Mouse (Mus musculus) erythroblast, adult 5-6 weeks (primary cell): ENCODE measurements around the gene 6430548M08Rik. TPM values are rescaled to one million over a fixed set of nuclear protein-coding genes. Genes with fewer than 3 reads are reported as not detected.

Source experiments
- ATAC-seq: replicated peaks from 2 replicates; pipeline ENCODE4 v1.8.0; 2016; ENCODE audit warnings: moderate number of reproducible peaks, mild to moderate bottlenecking, moderate TSS enrichment, inconsistent platforms; ENCODE audit not compliant: poor library complexity, low FRiP score, severe bottlenecking
- total RNA-seq, 2 experiments: library from RNA; stranded (forward) in 1 of 2; stranded (reverse) in 1 of 2; fragments of 150-400 nt in 1 of 2; fragments of 200-764, 138-1000 nt in 1 of 2; gene quantifications; 2 replicates each; pipeline versions ENCODE4 v1.2.3 to v1.2.4; 2015 to 2017; ENCODE audit warnings: low replicate concordance in 2 of 2

The 6430548M08Rik gene
- total RNA-seq, 2 experiments from 2014 or later, result 11.0 to 23.5 TPM

DNA sequence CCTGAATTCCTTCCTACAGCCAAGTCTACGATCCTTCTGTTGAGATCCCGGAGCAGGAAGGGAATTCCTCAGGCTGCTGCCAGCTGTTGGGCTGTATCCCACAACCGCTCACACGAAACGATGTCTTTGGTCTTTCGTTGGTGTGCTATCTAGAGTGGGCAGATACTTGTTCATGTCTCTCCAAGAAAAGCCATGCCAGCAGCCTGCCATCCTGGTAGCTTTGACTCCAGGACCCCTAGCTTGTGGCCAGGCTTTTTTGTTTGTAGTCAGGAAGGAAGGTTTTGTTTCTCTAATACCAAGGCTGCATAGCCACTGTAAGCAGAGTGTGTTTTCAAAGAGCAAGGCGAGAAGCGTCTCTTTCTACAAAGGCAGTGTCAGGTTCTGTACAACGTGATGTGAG is 10.0 kb upstream of the 6430548M08Rik start:
- ATAC-seq, result no peak

GRCm38 (mm10) chr8:120104721-120105272 is 9.2 kb upstream of the 6430548M08Rik start:
- ATAC-seq, result no peak

DNA sequence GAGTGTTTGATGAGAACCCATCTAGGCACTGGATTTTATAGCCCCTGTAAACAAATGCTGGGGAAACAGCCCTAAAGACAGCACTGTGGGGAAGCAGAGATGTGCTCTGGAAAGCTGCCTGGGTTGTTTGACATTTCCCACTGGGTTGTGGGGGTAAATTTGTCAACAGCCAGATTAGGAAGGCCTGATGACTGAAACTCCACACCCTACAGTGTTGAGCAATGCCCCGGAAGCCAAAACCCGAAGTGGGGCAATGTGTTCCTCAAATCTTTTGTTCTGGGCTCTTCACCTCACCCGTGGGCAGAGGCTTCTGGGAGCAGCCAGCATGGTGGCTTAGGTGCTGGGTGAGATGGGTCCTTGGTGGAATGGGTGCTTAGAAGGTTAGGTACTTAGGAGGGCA is 4.8 kb upstream of the 6430548M08Rik start:
- no peak for ATAC-seq

DNA sequence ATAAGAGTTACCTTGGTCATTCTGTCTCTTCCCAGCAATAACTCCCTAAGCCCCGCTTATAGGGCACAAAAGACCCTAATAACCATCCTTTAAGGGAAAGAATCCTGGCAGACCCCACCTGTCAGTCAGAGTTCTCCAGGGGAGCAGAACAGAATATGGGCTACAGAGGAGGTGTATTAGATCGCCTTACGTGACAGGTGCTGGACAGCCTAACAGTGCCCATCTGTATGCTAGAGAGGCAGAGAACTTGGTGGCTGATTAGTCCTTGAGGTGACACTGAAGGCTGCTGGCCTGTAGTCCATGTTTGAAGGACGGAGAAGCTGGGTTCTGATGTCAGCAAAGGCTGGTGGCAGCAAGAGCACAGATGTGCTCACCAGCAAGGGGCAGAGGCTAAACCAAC is 3.0 kb upstream of the 6430548M08Rik start:
- ATAC-seq, result no peak

DNA sequence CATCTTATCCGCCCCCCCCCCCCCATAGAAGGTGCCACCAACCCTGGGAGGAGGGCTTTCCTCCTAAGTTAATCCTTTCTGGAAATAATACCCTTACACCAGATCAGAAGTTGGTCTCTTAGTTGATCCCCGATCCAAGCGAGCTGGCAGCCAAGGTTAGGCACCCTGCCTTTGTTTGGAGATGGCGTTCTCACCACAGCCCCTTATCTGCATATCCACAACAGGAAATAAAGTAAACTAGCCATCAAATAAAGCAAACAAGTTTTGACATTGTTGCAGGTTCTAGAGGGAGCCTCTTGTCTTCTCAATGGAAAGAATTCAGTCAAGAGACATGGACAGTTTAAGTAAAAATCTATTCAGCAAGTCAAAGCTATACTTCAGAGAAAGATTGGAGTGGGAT is 2.6 kb upstream of the 6430548M08Rik start:
- ATAC-seq, result no peak

DNA sequence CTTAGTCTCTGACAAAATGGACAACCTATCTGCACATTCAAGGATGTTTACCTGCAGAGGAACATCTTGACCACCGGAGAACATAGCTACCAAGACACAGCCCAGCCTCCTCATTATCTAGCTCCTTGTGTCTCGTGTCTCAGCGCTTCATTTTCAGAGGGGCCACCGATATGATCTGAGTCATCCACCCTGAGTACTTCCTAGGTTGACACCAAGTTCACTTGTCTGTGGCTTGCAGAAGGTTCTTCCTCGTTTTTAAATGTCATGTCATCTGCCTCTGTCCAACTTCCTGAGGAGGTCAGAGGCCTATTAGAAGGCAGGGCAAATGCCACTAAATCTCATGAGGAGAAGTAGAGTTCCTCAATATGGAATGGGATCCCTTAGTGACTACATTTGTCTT is 1.4 kb upstream of the 6430548M08Rik start:
- no peak for ATAC-seq

DNA sequence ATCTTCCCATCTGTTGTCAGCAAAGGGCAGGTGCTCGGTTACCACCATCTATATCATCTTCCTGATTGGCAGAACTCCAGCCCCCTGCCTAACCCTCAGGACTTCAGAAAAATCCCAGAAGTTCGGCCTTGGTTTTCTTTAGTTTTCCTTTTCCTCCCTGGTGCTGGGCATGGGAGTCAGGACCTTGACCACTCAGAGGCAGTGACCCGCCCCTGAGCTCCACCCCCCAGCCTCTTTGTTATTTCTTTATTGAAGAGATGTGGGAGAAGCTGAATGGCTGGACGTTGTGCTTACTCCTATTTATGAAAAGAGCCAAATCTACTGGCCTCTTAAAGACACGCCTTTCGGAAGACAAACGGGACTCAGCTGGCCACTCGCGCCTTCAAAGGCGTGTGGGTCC is 646 bp upstream of the 6430548M08Rik start:
- ATAC-seq, result no peak; the same call in 1 of the 2 replicates

- no peak for ATAC-seq
These were observed 426 bp downstream of the 6430548M08Rik start for GRCm38 (mm10) chr8:120114315-120114841.

- ATAC-seq, result no peak
These were observed 2.6 kb downstream of the 6430548M08Rik start for GRCm38 (mm10) chr8:120116600-120116999.

DNA sequence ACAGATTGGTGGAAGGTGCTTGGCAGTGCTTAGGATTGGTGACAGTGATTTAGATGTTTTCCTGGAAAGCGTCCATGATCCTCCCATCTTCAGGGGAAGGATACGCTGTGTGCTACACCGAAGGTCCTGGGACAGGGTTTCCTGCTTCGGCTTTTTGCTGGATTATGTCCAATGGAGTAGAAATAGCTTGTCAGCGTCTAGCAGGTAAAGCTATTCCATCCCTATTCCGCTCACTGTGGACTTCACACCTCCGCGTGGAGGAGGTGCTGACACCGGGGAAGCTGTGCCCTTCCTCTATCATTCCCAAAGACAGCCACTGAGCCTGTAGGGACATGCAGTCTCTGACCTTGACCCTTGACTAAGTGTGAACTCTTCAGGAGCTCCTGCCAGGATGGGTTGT is 4.2 kb downstream of the 6430548M08Rik start:
- no peak for ATAC-seq

DNA sequence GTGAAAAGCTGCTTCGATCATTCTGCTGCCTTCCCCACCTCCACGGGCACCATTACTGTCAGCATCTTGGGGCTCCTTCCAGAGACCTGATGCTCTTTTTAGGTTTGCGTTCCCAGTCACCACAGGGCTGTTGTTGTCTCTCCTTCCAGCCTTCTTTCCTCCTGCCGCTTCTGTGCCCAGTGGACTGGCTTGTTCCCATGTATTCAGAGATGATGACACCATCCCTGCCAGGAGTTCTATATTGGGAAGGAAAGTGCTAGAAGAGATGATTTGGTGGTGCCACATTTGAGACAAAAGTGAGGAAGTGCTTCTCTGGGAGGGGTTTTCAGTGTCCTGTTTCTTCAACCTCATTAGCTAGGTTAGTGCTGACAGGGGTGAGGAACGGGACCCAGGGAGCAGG is 4.9 kb downstream of the 6430548M08Rik start:
- ATAC-seq, result no peak

DNA sequence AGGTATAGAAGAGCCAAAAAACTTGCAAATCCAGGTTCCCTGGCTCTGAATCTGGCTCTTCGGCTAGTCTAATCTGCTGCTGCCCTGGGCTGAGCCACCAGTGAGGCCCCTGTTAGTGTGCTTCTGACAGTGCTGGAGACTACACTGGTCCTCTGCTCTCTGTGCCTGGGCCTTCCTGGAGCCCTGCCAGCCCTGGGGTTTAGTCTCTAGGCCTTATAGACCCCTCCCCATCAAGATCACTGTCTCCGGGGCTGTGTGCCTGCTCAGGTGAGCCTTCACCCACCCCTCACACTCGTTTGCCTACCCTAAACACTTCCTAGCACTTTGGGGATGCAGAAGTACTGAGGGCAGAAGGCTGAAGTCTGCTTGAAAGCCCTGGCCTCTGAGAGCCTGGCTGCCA is 5.5 kb downstream of the 6430548M08Rik start:
- ATAC-seq, result no peak

GRCm38 (mm10) chr8:120119931-120120330 is 6.0 kb downstream of the 6430548M08Rik start:
- ATAC-seq, result no peak

GRCm38 (mm10) chr8:120120951-120121350 is 7.0 kb downstream of the 6430548M08Rik start:
- ATAC-seq, result no peak

DNA sequence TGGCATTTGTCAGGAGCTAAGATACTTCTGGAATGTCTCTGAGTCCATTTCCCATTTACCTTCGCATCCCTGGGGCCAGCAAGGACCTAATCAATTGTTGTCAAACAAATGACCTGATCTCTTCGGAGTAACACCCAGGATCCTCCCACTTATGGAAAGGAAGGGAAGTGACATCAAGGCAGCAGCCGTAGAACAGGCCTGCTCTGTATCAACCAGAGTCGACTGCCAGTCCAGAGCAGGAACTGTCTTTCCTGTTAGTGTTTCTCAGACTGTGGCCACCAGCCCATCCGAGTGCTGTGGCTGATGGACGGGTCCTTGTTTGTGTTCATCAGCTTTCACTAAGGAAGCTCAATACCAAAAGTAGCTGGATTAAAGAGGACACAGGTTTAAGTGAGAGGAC is 10.3 kb downstream of the 6430548M08Rik start:
- ATAC-seq, result no peak

DNA sequence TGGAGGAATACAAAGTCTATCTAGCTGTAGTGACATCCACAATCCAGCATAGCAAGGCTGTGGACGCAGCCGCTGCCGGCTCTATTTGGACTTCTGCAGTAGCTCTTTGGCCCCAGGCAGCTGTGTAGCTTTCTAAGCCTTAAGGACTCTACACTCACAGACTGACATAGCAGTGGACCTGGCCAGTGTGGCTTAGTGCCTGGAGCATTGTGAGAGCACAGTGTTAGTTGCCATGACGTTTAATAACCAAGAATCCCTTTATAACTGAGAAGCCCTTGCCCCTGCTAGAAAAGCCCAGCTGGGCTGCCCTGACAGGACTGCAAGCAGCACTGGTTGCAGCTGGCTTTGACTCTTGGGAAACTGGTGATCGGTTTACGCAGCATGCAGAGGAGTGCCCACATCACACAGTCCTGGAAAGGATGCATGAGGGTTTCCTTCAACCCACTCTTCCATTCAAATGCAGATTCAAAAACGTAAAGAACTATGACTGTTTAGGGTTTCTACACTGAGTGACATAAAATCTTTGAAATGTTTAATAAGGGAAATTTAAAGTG is 11.0 kb downstream of the 6430548M08Rik start:
- ATAC-seq, result no peak

- no peak for ATAC-seq
These were observed 12.6 kb downstream of the 6430548M08Rik start for GRCm38 (mm10) chr8:120126357-120127161.

DNA sequence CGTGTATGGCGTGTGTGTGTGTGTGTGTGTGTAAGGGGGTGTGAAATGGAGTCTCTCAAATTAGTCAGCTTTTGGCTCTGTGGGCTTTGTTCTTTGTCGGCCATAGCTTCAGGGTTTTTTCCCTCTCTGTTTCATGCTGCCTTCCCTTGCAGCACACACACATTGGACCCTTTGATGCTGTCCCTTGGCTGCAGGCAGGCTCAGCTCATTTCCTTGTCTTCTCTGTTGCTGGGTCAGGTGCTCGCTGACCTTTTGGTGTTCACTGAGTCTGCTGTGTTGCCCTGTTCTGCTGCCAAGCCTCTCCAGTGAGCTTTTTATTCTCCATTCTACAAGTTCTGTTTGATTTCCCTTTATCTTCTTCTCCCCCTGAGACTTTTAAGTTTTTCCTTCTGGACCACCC is 15.6 kb downstream of the 6430548M08Rik start:
- ATAC-seq, result no peak

- ATAC-seq, result no peak
These were observed 17.2 kb downstream of the 6430548M08Rik start for GRCm38 (mm10) chr8:120131158-120131557.

GRCm38 (mm10) chr8:120133169-120133568 is 19.2 kb downstream of the 6430548M08Rik start:
- no peak for ATAC-seq

GRCm38 (mm10) chr8:120135687-120136086 is 21.7 kb downstream of the 6430548M08Rik start:
- ATAC-seq, result no peak
